Mouse (Mus musculus): ENCODE results near the gene P2ry13. TPM values are rescaled to one million over a fixed set of nuclear protein-coding genes. Genes with fewer than 3 reads are reported as not detected.

The P2ry13 gene
- total RNA-seq, 2 experiments from 2014 or later = 2.8 TPM

GRCm38 (mm10) chr3:59203802-59204520 lies 6.7 kb downstream of the P2ry13 start:
- DNase-seq = no peak
- intact Hi-C loops (cut with DNase I) = loop anchor here (10.0 kb wide), 1 partner anchor 79 kb away; no protein-coding TSS in a partner anchor

- intact Hi-C loops (cut with DNase I) = no loop called here
- DNase-seq = peak; percentile 15
Observed at GRCm38 (mm10) chr3:59197329-59197948, 13.2 kb downstream of the P2ry13 start.

GRCm38 (mm10) chr3:59194938-59195337 lies 15.7 kb downstream of the P2ry13 start, which contains the start of gene Gpr87:
Gpr87 (minus strand) TSS chr3:59195104.
- intact Hi-C loops (cut with DNase I) = no loop called here
- no peak for DNase-seq

GRCm38 (mm10) chr3:59194099-59194498 lies 16.6 kb downstream of the P2ry13 start:
- intact Hi-C loops (cut with DNase I) = no loop called here
- no peak for DNase-seq

DNA sequence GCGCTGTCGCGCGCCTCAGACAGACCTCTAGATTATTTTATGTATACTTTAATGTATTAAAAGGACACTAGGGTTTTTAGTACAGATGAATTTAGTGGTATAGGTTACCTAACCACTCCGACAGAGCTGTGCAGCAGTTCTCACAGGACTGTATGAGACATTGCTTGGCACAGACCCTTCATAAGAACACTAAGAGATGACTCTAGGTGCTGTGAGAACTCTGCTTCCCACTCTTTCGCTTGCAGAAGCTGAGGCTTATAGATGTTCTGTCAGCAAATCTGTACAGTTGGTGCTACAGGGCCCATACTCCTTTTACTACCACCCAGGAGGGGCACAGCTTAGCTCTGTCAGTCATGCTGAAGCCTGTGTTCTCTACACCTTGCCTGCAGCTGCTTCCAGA lies 19.0 kb downstream of the P2ry13 start:
- no peak for DNase-seq
- intact Hi-C loops (cut with DNase I) = no loop called here

DNA sequence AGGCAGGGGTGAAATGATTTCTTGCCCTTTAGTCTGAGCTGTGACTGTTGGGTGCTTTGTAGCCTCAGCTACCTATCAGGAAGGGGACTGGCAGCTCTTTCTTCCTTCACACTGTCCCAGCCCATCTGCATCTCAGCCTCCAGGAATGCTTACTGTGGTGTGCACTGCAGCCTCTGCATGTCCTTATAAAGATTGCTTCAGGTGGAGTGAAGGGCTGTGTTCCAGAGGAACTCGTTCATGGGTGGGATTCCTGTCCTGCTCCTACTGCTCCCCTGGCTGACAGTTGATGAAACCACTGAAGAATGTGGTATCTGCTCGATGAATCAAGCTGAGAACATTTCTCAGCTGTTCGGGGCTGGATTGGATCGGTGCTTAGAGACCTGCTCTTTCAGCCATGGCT lies 23.3 kb downstream of the P2ry13 start:
- intact Hi-C loops (cut with DNase I) = no loop called here
- DNase-seq = no peak

GRCm38 (mm10) chr3:59185662-59186061 lies 25.0 kb downstream of the P2ry13 start:
- DNase-seq = no peak
- intact Hi-C loops (cut with DNase I) = no loop called here

GRCm38 (mm10) chr3:59182129-59182528 lies 28.6 kb downstream of the P2ry13 start:
- intact Hi-C loops (cut with DNase I) = no loop called here
- no peak for DNase-seq

DNA sequence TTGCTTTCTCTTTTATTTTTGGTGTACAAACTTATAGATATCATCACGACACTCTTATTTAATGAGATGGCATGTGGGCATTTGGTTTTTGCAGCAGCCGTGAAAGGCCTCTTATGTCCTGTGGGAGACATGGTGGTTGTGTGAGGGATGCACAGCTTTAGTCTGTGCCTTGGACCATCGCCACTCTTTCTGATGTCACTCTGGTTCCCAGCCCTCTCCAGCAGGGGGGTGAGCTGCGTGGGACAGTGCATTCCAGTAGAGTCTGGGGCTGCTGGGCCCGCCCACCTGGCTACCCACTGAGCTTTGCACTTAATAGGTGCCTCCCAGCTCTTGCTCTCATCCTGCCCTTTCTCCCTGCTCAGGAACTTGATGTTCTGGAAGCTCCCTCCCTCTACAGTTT lies 29.5 kb downstream of the P2ry13 start:
- intact Hi-C loops (cut with DNase I) = no loop called here
- peak; percentile 9 for DNase-seq

DNA sequence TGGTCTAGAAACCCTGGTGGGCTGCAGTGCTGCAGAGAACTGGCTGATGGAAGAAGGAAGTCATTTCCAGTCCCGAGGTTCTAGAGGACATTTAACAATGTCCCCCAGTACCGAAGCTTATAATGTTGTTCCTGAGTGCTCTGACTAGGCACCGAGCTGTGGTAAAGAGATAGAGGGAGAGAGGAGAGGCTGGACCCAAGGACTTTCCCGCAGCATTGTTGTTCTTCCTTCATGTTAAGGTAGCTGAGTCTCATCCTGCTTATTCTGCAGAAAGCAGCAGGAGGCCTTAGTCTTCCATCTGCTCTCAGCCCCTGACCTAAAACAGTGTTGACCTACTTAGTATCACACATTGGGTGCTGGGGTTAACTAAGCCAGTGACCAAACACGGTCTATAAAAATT lies 33.8 kb downstream of the P2ry13 start:
- intact Hi-C loops (cut with DNase I) = no loop called here
- no peak for DNase-seq

- peak; percentile 24 for DNase-seq
- intact Hi-C loops (cut with DNase I) = no loop called here
Observed at GRCm38 (mm10) chr3:59175234-59175633, 35.4 kb downstream of the P2ry13 start.

DNA sequence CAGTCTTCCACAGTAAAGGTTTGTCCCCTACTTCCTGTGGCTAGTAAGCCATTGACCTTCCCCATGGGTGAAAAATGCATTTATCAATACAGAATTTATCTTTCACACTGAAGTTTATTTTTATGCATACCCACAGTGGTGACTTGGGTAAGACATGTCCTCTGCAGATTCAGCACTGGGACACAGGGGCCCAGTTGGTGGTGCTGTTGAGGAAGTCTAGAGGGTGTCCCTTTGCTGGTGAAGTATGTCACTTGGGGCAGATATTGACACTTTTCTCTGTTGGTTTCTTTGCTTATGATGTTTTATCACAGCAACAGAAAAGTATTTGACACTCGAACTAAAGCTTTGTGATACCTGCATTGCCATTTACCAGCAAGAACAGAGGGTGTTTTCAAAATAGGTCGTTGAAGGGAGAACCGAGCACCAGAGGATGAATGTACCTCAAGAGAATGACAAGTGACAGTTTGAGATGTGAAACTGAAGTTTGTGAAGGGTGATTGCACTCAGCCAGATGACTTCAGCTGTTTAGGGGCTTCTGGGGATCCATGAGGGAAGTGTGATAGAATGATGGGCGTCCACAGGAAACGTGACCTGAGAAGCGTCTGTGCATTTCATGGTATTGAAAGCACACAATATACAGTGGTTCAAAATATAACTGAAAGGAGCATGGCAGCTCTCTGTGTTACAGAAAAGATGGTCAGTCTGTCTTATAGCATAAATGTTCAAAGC lies 36.1 kb downstream of the P2ry13 start:
- DNase-seq = no peak
- intact Hi-C loops (cut with DNase I) = no loop called here

GRCm38 (mm10) chr3:59169921-59170627 lies 40.6 kb downstream of the P2ry13 start:
- intact Hi-C loops (cut with DNase I) = no loop called here
- DNase-seq = no peak

DNA sequence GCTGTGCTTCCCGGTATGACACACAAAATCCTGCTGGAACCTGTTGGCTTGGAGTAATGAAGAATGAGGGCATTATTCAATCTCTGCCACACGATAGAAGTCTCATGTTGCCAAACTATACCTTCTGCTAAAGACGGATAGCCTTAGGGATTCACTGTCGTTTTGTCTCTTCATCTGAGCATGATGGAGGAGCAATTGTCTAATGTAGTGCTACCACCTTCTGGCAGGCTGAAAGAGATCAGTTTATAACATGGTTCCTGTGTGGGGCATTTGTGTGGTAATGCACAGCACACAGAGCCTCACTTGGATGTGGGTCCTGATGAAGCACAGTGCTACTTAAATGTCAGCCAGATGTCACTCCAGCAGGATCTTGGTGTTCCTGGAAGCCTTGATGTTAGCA lies 41.5 kb downstream of the P2ry13 start:
- intact Hi-C loops (cut with DNase I) = no loop called here
- DNase-seq = no peak

GRCm38 (mm10) chr3:59168476-59168875 lies 42.2 kb downstream of the P2ry13 start:
- intact Hi-C loops (cut with DNase I) = no loop called here
- DNase-seq = no peak

DNA sequence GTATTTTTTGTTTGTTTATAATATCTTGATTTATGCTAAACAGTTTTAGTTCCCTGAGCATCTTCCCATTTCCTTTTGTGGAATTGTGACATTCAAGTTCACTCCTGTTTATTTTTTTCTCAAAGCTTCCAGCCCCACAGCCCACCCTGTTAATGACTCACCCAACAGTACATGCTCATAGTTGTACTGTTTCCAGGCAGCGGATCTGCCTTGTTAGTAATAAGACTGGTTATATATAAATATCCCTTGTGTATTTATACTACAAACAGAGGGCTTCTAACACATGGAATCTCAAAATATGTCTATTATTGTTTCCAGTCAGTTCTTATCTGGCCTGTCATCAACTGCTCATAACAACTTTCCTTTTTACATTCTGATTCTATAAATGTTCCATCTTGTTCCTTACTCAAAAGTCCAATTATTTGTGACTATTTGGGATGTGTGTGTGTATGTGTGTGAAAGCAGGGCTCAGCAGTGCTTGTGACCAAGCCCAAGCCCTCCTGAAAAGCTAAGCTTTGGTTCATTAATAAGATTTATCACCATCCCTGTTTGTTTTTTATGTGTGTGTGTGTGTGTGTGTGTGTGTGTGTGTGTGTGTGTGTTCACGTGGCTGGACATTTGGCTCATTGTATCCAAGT lies 43.1 kb downstream of the P2ry13 start:
- intact Hi-C loops (cut with DNase I) = no loop called here
- DNase-seq = no peak

DNA sequence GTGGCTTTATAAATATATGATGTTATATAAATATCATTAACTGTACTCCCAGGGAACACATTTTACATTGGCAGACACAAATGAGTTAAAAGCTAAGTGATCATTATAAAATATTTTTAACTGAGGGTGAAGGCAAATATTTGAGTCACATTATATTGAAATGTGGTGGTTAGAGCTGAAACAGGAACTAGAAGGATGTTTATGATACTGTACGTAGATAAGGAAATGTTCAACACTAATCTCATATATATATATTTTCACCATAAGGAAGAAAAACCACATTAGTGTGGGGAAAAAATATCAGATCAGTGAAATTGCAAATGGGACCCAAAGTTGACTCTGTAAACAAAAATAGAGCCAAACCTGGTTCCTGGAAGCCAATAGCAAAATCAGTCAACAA lies 50.2 kb downstream of the P2ry13 start:
- DNase-seq = no peak
- intact Hi-C loops (cut with DNase I) = no loop called here

Data from left cerebral cortex, postnatal 4 days (tissue).